Mouse (Mus musculus): Measurements from ENCODE around the gene Scoc.

Gene Scoc

DNA sequence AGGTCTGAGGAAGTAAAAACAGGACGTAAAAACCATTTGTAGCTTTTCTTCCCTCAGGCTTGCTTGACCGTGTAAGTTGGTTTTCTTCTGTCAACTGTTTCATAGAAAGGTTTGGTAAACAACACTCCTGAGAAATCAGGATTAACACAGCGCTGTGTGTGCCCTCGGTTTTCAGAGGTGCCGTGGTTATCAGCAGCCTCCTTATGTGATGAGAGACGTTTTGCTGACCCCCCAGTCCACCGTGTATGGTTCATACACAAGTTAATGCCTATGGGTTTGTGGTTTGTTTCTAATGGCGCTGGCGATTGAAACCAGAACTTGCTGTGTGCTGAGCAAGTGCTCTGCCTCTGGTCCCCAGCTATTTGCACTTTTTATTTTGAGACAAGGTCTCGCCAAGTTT, 52.6 kb downstream of the Scoc start:
- no peak for DNase-seq (ENCODE audit: low read depth, low spot score)

DNA sequence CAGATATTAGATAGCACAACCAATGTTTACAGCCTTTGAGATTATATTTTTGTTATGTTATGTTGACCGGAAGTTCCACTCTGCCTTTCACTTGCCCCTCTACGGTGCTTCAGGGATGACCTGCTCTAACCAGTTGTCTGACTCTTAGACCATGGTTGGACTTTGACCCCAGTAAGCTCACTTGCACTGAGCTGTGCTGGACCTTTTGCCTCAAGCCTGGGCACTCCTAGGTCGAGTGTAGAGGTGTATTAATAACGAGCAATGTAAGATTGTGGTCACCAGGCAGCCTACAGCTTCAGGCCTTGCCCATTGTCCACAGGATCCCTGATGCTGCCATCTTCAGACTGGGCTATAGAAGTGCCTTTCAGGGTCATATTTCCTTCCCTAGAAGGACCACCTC, 60.5 kb downstream of the Scoc start:
- DNase-seq (ENCODE audit: low read depth, low spot score): no peak

DNA sequence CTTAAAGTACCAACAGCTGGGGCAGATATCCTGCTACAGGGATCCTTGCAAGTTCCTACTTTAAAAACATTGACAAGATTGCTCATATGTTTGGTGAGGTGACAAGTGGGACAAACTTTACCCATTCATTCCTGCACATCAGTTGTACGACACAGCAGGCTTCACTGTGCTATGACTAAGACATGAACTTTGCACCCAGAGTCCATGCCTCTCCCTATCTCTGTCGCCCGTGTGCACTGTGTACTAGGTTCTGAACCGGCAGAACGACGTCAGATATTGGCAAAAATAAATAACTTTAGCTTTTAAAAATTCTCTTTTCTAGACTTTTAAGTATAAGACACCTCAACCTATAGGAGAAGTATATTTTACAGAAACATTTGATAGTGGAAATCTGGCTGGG, 61.5 kb downstream of the Scoc start:
- no peak for DNase-seq (ENCODE audit: low read depth, low spot score)

DNA sequence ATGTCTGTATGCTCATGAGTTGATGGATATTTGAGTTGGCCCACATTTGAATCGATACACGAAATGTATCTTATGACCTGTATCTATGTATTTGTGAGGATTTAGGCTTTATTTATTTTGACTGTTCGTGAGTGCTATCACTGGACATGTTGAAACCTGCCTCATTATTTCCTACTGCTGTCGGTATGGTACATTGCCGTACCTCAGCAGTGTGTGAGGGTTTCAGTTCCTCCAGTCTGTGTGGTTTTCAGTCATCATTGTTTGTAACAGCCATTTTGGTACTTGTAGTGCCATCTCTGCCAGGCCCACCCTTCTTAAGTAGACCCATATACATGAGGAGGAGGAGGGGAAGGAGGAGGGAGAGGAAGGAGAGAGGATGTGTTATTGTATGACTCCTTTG, 63.9 kb downstream of the Scoc start:
- peak; percentile 72 for DNase-seq (ENCODE audit: low read depth, low spot score)

DNA sequence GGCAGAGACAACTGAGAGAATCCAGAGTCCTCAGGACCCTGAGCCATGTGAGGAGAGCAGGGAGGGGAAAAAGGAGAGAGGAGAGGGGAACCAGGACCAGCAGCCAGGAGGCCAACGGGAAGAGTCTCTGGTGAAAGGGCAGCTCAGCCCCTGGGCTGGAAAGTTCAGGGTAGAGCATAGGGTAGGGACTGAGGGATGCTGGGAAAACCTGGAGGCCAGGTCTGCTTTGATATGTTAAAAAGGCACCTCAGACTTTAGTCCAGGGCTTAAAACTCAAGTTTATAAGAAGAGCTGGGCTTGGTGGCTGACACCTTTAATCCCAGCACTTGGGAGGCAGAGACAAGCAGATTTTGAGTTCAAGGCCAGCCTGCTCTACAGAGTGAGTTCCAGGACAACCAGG, 65.7 kb downstream of the Scoc start:
- DNase-seq (ENCODE audit: low read depth, low spot score): no peak

DNA sequence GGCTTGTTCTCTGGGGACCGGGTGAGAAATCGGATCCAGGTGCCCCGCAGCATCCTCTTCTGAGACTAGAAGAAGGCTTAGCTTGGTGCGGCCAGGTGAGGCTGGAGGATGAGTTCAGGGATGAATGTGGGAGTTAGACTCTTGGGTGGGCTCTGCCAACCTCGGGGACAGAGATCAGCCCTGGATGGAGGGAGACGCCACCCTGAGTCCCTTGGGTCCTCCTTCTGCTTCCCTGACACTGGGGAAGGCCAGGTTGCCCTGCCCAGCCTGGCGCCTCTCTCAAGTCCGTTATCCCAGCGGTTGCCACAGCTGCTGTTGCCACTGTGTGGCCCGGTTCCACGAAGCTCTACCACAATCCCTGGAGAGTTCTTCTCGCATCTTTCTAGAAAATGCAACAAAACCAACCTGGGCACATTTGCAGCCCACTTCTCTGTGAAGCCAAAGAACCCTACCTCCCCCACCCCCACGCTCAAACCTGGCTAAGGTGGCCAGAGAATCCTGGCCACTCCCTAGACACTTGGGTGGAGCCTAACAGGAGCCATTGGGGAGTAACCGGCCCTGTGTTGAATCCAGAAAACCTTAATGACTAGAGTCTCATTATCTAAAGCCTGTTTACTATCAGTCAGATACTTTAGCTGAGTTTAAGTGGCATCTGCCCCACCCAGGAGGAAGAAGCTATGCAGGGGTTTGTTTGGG, 68.0 kb downstream of the Scoc start:
- DNase-seq (ENCODE audit: low read depth, low spot score): no peak

DNA sequence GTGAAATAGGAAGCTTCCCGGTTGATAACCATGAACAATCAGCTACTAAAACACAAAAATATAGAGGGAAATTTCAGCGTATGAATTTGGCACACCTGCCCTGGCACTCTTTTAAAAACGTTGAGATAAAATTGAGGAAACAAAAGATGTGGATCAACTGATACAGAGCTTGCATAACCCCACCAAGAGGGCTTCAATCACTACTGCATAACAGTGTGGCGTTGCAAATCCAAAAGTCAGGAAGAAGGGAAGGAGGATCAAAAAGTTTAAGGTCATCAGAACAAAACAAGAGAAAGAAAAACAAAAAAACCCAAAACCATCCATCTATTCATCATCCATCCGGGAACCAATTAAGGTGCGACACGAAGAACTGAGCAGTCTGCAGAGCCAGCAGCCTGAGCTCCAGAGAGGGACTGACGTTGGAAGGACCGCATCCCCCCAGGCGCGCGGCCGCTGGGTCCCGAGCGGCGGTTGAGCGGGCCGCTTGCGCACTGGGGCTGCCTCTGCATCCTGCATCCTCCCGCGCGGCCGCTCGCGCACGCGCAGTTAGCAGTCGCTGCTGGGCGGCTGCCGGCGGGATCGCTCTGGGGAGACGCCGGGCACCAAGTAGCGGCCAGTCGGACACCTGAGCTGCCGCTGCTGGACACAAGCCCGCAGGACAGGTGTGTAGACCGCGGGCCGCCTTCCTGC, 68.7 kb downstream of the Scoc start, which contains the start of gene Clgn:
Gene Clgn (plus strand): TSS at position 552 of the 690 bp plus-strand sequence.
- DNase-seq (ENCODE audit: low read depth, low spot score): peak; percentile 60

DNA sequence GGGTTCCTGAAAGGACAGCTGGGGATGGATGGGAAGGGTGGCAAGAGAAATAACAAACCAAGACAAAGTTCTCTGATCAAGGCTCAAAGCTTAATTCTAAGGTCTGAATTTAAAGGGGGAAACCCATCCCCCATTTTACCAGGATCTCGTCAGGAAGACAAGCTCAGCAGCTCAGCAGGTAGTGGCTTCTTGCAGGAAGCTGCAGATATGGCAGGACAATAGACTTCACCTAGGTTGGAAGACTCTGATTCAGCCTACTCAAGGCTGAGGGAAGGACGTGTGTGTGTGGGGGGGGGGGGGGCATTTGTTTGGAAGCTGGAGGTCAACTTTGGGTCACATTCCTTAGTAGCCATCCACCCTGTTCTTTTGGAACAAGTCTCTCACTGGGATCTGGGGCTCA, 75.3 kb downstream of the Scoc start:
- DNase-seq (ENCODE audit: low read depth, low spot score): no peak

DNA sequence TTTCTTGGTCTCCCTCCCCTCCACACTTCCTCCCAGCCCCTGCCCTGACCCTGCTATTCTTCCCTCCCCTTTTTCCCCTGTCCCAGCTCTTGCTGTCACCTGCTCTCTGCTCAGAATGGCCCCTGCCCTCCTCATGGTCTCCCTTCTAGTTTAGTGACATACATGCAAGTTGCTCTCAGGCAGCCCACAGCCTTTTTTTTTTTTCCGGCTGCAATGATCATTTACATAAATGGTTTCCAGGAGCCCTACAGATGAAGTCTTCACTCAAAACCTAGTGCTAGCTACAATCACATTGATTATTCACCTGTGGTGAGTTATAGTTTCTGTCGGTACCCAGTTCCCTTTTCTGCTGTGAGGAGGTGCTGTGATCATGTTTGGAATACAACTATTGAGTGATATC, 77.2 kb downstream of the Scoc start:
- no peak for DNase-seq (ENCODE audit: low read depth, low spot score)

DNA sequence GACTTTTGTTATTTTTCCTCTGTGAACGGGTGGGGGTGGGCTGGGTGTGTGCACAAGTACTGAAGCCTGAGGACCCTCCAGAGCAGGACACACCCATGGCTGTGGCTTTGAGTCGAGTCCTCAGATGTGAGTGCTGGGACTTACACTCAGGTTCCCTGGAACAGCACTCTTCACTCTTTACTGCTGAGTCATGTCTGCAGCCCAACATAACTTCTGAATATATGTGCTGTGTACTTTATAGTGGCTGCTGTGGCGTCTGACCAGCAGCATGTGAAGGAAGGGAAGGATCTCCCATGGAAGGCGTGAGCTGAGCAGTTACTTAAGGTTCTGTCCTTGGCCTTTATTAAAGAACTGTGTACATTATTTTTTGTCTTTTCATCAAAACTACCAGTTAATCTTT, 78.0 kb downstream of the Scoc start:
- DNase-seq (ENCODE audit: low read depth, low spot score): no peak

Measured in A20 (cell line).